Mouse (Mus musculus): Measurements from ENCODE around the gene Ywhae. TPM values are rescaled to one million over a fixed set of nuclear protein-coding genes. Genes with fewer than 3 reads are reported as not detected.

The Ywhae gene
- total RNA-seq, 4 experiments from 2014 or later: 440 to 558 (median 522) TPM

DNA sequence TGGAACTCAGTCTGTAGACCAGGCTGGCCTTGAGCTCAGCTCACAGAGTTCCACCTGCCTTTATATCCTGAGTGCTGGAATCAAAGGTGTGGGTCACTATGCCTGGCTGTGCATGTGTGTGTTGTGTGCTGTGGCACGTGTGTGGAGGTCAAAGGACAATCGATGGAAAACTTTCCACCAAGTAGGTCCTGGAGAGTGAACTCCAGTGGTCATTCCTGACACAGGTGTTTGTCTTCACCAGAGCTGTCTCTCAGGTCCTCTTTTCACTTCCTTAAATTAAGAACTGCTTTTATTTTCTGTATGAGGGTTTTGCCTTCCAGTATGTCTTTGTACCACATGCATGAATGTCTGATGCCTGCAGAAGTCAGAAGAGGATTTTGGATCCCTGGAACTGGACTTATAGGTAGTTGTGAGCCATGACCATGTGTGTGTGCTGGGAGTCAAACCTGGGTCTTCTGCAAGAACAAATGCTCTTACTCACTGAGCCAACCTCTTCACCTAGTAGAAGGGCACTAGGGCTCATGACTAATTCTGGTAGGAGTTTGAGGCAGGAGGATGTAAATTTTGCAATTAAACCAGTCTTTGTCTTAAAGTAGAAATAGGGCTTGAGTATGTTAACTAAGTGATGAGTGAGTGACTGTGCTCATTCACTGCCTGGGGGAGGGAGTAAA is 5.3 kb downstream of the Ywhae start:
- no peak for DNase-seq (ENCODE audit: low spot score in 2 of 2)

- DNase-seq (ENCODE audit: low spot score in 2 of 2): no peak
These were observed 5.8 kb downstream of the Ywhae start for GRCm38 (mm10) chr11:75738477-75738821.

DNA sequence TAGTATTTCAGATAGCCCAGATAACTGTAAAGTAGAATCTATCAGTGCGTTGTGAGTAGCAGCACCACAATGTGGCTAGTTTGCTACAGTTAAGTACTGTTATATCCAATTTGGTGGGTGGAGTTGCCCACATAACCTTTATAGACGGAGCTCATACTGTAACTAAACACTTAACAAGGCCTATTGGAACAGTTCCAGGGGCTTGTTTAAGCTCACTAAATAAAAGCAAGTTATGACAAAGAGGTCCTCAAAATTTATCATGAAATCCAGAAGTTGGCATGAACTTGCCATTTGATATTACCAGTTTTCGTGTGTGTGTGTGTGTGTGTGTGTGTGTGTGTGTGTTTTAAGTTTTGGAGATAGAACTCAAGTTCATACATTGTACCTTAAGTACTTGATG is 7.5 kb downstream of the Ywhae start:
- no peak for DNase-seq (ENCODE audit: low spot score in 2 of 2)

DNA sequence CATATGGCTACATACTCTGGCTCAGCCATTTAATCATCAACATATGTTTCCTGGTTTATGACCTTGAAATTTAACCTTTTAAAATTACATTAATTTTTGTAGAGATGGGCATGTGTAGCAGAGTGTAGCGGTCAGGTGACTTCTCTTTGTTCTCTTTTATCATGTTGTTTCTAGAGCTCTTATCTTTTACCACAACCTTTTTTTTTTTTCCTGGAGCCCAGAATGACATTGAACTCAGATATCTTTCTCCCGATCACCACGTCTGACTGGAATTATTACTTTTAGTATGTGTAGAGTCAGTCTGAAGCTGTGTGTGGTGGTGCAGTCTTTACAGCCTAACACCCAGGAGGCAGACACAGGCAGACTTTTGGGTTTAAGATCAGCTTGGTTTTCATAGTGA is 8.9 kb downstream of the Ywhae start:
- no peak for DNase-seq (ENCODE audit: low spot score in 2 of 2)

DNA sequence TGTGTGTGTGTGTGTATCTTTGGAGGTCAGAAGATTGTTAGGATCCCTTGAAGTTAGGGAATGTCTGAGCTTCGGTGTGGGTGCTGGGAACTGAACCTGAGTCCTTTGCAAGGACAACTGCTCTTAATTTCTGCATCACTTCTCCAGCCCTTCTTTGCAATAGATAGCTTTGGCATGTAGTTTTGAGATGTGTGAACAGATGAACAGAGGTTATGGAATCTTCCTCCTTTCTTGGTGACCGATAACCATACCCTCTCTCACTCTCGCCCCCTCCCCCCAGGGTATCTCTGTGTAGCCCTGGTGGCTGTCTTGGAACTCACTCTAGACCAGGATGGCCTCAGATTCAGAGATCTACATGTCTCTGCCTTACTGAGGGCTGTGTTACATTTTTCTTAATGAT is 12.1 kb downstream of the Ywhae start:
- no peak for DNase-seq (ENCODE audit: low spot score in 2 of 2)

DNA sequence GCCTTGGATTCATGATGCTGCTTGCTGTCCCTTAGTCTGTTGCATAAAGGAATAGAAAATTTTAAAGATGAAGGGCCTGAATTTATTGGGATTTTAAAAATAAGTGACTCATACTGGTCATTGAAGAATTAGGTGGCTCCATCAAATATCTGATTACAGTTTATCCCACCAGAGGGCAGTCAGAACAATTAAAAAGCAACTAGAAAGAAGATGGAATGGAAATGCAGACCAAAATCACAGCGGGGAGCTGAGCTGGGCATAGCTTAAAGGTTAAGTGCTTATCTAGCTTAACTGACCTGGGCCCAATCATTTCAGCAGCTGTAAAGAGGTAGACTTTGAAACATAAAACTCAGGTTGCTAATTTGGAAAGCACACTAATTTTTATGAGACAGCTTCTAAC is 17.9 kb downstream of the Ywhae start:
- DNase-seq (ENCODE audit: low spot score in 2 of 2): no peak

GRCm38 (mm10) chr11:75751082-75751481 is 18.4 kb downstream of the Ywhae start:
- no peak for DNase-seq (ENCODE audit: low spot score in 2 of 2)

- no peak for DNase-seq (ENCODE audit: low spot score in 2 of 2)
These were observed 24.0 kb downstream of the Ywhae start for GRCm38 (mm10) chr11:75756687-75757086.

GRCm38 (mm10) chr11:75758553-75758952 is 25.9 kb downstream of the Ywhae start:
- no peak for DNase-seq (ENCODE audit: low spot score in 2 of 2)

DNA sequence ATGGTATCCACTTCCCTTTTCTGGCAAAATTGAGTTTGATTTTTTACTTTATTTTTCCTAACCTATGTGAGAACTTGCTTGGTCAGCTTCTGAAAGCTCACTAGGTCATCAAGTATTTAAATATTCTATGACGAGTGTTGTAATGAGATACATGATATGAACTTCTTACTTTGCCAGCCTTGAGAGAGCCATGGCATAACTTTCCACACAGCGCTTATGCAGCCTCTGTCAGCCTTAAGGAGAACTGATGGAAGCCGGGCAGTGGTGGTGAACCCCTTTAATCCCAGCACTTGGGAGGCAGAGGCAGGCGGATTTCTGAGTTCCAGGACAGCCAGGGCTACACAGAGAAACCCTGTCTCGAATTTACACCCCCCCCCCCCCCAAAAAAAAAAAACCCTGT is 28.1 kb downstream of the Ywhae start:
- no peak for DNase-seq (ENCODE audit: low spot score in 2 of 2)

DNA sequence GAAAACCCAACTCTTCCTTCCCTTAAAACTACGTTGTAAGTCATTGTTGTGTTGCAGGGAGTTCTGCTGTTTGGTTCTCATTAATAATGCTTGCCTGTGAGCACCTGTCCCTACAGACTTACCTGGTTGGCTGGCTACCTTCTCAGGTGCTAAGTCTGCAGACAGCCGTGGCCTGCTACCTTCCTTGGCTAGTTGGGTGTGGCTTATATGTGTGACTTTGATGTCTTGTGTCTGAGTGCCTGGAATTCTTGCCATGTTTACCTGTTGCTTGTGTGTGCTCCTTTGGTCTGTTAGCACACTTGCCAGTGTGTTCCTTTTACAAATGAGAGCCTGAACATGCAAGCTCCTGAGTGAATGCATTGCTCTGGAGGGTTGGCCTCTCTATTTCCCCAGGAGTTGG is 30.0 kb downstream of the Ywhae start:
- no peak for DNase-seq (ENCODE audit: low spot score in 2 of 2)

- no peak for DNase-seq (ENCODE audit: low spot score in 2 of 2)
These were observed 31.9 kb downstream of the Ywhae start for GRCm38 (mm10) chr11:75764521-75765023.

GRCm38 (mm10) chr11:75765161-75765560 is 32.5 kb downstream of the Ywhae start:
- no peak for DNase-seq (ENCODE audit: low spot score in 2 of 2)

- DNase-seq (ENCODE audit: low spot score in 2 of 2): peak in 1 of 2 experiments; percentile 47
These were observed 34.3 kb downstream of the Ywhae start for GRCm38 (mm10) chr11:75767014-75767413.

GRCm38 (mm10) chr11:75768091-75768989 is 35.7 kb downstream of the Ywhae start:
- no peak for DNase-seq (ENCODE audit: low spot score in 2 of 2)

DNA sequence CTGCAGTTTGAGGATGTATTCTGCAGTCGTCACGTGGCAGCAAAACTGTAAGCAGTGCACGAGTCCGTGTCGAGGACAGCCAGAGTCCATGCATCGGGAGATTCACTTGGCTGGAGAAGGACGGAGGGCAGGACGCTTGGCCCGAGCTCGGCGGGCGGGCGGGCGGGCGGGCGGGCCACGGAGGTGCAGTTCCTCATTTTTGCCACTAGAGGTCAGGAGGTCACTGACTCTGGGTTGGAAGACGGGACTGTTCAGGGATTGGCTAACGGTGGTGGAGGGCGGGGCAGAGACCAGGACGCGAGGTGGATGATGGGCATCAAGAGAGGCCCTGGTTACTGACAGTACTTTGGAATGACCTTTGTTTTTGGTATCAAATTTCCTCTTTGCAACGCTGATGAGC is 36.5 kb downstream of the Ywhae start:
- peak; percentile 70 to 81 for DNase-seq (ENCODE audit: low spot score in 2 of 2)

GRCm38 (mm10) chr11:75772562-75772961 is 39.9 kb downstream of the Ywhae start:
- DNase-seq (ENCODE audit: low spot score in 2 of 2): no peak

DNA sequence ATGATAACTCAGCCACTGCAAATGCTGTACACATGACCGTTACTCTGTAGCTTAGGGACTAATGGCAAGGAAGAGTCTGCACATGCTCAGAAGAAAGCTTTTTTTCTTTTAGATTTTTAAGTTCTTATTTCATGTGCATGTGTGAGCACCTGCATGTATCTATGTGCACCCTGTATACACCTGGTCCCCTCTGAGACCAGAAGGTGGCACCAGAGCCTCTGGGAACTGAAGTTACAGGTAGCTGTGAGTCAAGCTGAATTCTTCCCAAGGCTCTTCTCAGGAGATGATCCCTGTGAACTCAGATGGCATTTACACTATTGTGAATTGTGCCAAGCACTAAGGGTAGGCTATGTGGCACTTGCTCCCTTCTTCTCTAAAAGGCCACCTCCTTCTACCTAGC is 43.2 kb downstream of the Ywhae start:
- DNase-seq (ENCODE audit: low spot score in 2 of 2): no peak

GRCm38 (mm10) chr11:75781919-75782318 is 49.2 kb downstream of the Ywhae start:
- DNase-seq (ENCODE audit: low spot score in 2 of 2): peak; percentile 42 to 48

DNA sequence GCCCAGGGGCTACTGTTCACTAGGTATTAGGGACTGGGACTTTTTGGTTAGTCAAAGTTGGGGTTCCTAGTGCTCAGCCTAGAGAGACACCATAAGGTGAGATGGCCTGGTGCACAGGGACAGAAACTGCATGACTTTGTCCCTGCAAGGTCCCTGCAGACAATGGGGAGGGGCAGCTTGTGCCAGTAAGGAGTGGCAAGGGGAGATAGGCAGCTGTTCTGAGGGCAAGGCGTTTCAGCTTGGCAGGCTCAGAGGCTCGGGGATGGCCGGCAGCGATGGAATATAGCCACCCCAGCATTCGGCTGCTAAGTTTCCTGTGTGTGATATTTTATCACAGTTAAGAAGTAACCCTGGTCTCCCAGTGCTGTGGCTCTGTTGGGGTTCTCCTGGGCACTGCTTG is 51.1 kb downstream of the Ywhae start:
- DNase-seq (ENCODE audit: low spot score in 2 of 2): no peak

GRCm38 (mm10) chr11:75785897-75786296 is 53.2 kb downstream of the Ywhae start:
- no peak for DNase-seq (ENCODE audit: low spot score in 2 of 2)

GRCm38 (mm10) chr11:75792535-75792934 is 59.9 kb downstream of the Ywhae start:
- no peak for DNase-seq (ENCODE audit: low spot score in 2 of 2)

GRCm38 (mm10) chr11:75793351-75793750 is 60.7 kb downstream of the Ywhae start:
- DNase-seq (ENCODE audit: low spot score in 2 of 2): no peak
